Mouse (Mus musculus): ENCODE measurements around the gene Slc9a9.

DNA sequence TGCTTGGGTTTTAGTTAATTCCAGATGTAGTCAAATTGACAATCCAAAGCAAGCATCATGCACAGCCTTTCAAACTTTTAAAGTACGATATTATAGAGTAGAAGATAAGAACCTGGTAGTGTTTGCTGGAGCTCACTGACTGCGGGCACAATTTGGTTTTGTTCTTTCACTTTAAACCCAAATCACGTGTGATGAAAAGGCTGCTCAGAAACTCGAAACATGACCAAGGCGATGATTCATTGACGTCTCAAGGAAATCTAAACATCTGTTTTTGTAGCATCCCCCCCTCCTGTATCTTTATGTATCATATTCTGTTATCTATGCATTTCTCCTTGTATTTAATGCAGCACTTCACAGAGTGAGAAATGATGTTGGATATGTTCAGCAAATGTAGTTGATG, 49.4 kb upstream of the Slc9a9 start:
- no peak for TF ChIP-seq CTCF (IDR thresholded peaks at IDR 0.05; ENCODE audit: low read depth)
- TF ChIP-seq EP300 (IDR thresholded peaks at IDR 0.05; ENCODE audit: low read depth) = no peak
